Mouse (Mus musculus) kidney, postnatal 0 days (tissue): ENCODE measurements around the gene Glis2. TPM values are rescaled to one million over a fixed set of nuclear protein-coding genes. Genes with fewer than 3 reads are reported as not detected.
A peak's percentile ranks its signal among the peaks of the same experiment; 100 is the strongest.

Experiments
- ATAC-seq: fragments of 200-750 bp; cut with Nextera tagmentation; replicated peaks from 2 replicates; pipeline ENCODE4 v1.8.0; 2017; ENCODE audit warnings: low read depth, moderate number of reproducible peaks, moderate TSS enrichment, moderate library complexity; ENCODE audit not compliant: low FRiP score
- DNase-seq: peaks from one replicate; pipeline ENCODE4 v3.0.0-alpha.2; 2016; ENCODE audit warnings: low spot score
- H3K27ac ChIP-seq: fragments of 300-500 bp; sonication (generic); 2 replicates; pipeline ENCODE4 v1.5.1; 2014; ENCODE audit warnings: mild to moderate bottlenecking
- H3K27me3 ChIP-seq: fragments of 300-500 bp; sonication (generic); 2 replicates; pipeline ENCODE4 v1.6.1; 2014; ENCODE audit warnings: low read length, mixed read lengths; ENCODE audit not compliant: insufficient read depth
- H3K36me3 ChIP-seq: fragments of 300-500 bp; sonication (generic); 2 replicates; pipeline ENCODE4 v1.6.1; 2014; ENCODE audit warnings: low read length, mixed read lengths; ENCODE audit not compliant: insufficient read depth
- H3K4me1 ChIP-seq: fragments of 300-500 bp; sonication (generic); replicated peaks from 2 replicates; pipeline ENCODE4 v1.6.1; 2014; ENCODE audit warnings: antibody characterized with exemption, low read length, mixed read lengths; ENCODE audit not compliant: insufficient read depth
- H3K4me2 ChIP-seq: fragments of 300-500 bp; sonication (generic); 2 replicates; pipeline ENCODE4 v1.6.1; 2014; ENCODE audit warnings: mild to moderate bottlenecking, low read length, moderate library complexity, mixed read lengths
- H3K4me3 ChIP-seq: fragments of 300-500 bp; sonication (generic); replicated peaks from 2 replicates; pipeline ENCODE4 v1.5.1; 2014; ENCODE audit warnings: low read depth, low read length
- H3K9ac ChIP-seq: fragments of 300-500 bp; sonication (generic); 2 replicates; pipeline ENCODE4 v1.6.1; 2014; ENCODE audit warnings: low read depth, low read length
- H3K9me3 ChIP-seq: fragments of 300-500 bp; sonication (generic); replicated peaks from 2 replicates; pipeline ENCODE4 v1.6.1; 2016; ENCODE audit warnings: low read length, inconsistent platforms, mixed read lengths
- CTCF ChIP-seq: IDR thresholded peaks from 2 replicates; pipeline ENCODE4 v1.5.1; 2016; ENCODE audit warnings: antibody characterized with exemption, low read depth, mild to moderate bottlenecking, moderate library complexity
- WGBS: fragments of 180-500 bp; shearing (Covaris S2); extraction: QIAGEN DNeasy Blood & Tissue Kit; methylation state at CpG from one replicate; pipeline ENCODE4 v1.1.7; 2014; 5-methylcytosine and 5-hydroxymethylcytosine counted together
- polyA plus RNA-seq: library from polyadenylated mRNA; unstranded; fragments of >200 nt; fragmentation: Nextera tagmentation; extraction: Ambion mirVana; gene quantifications from 2 replicates; pipeline ENCODE4 v1.2.1, GENCODE M21; 2015

The Glis2 gene
- polyA plus RNA-seq, 1 experiment from 2014 or later = 74.6 TPM

GRCm38 (mm10) chr16:4595527-4595963 is 1.0 kb downstream of the Glis2 start:
- Histone ChIP-seq H3K36me3 (no peaks in the 10 kb centered on the region), H3K9ac (peak overlapping the region; percentile 97), H3K4me2 (peak overlapping the region; percentile 68), H3K4me1 (peaks cover 61% of the 10 kb centered on the region), H3K27me3 (no peaks in the 10 kb centered on the region), H3K9me3 (no peaks in the 10 kb centered on the region), H3K4me3 (peak overlapping the region; percentile 88), H3K27ac (peak overlapping the region; percentile 98)
- peak; percentile 34; the same call in 1 of the 2 replicates for TF ChIP-seq CTCF
- peak; percentile 38 for ATAC-seq
- DNase-seq = no peak
- 6% methylated on average over 5 of the region's 5 CpGs for WGBS

- 16% methylated on average over 3 of the region's 3 CpGs for WGBS
- peaks cover 65% of the 10 kb centered on the region for H3K4me1 ChIP-seq
- peak overlapping the region; percentile 88 for H3K4me3 ChIP-seq
- H3K9me3 ChIP-seq = no peaks in the 10 kb centered on the region
- ATAC-seq (no peak), DNase-seq (peak; percentile 63)
- peak overlapping the region; percentile 68 for H3K4me2 ChIP-seq
- peak overlapping the region; percentile 98 for H3K27ac ChIP-seq
- no peaks in the 10 kb centered on the region for H3K36me3 ChIP-seq
- H3K9ac ChIP-seq = peak overlapping the region; percentile 97
- no peaks in the 10 kb centered on the region for H3K27me3 ChIP-seq
- TF ChIP-seq CTCF = no peak
Measured at GRCm38 (mm10) chr16:4596141-4596728, 1.7 kb downstream of the Glis2 start.

- no peak for DNase-seq
- ATAC-seq = no peak
- peaks cover 70% of the 10 kb centered on the region for H3K4me1 ChIP-seq
- H3K4me2 ChIP-seq = peak overlapping the region; percentile 68
- no peaks in the 10 kb centered on the region for H3K9me3 ChIP-seq
- H3K36me3 ChIP-seq = no peaks in the 10 kb centered on the region
- H3K27ac ChIP-seq = peak overlapping the region; percentile 98; the same call in 1 of the 2 replicates
- no peaks in the 10 kb centered on the region for H3K27me3 ChIP-seq
- H3K4me3 ChIP-seq = peak overlapping the region; percentile 88; the same call in 1 of the 2 replicates
- no peak for TF ChIP-seq CTCF
- 46% methylated on average over 2 of the region's 2 CpGs for WGBS
- 0 out of 2 replicates have a peak overlapping the region, but pooled peaks have one; percentile 97 for H3K9ac ChIP-seq
Measured at GRCm38 (mm10) chr16:4596836-4597235, 2.3 kb downstream of the Glis2 start.

- Histone ChIP-seq H3K9ac (0 out of 2 replicates have a peak overlapping the region, but pooled peaks have one; percentile 97), H3K36me3 (no peaks in the 10 kb centered on the region), H3K4me2 (peak overlapping the region; percentile 68), H3K27ac (peak overlapping the region; percentile 31; the same call in 1 of the 2 replicates), H3K9me3 (no peaks in the 10 kb centered on the region), H3K27me3 (no peaks in the 10 kb centered on the region), H3K4me1 (peaks cover 70% of the 10 kb centered on the region), H3K4me3 (0 out of 2 replicates have a peak overlapping the region, but pooled peaks have one; percentile 3)
- WGBS = 55% methylated on average over 7 of the region's 7 CpGs
- ATAC-seq (no peak), DNase-seq (no peak)
- no peak for TF ChIP-seq CTCF
Measured at GRCm38 (mm10) chr16:4597296-4597695, 2.8 kb downstream of the Glis2 start.

- Histone ChIP-seq H3K27me3 (no peaks in the 10 kb centered on the region), H3K36me3 (no peaks in the 10 kb centered on the region), H3K9ac (0 out of 2 replicates have a peak overlapping the region, but pooled peaks have one; percentile 28), H3K4me1 (peaks cover 70% of the 10 kb centered on the region), H3K9me3 (no peaks in the 10 kb centered on the region), H3K27ac (peak overlapping the region; percentile 47), H3K4me2 (peak overlapping the region; percentile 68; the same call in 1 of the 2 replicates), H3K4me3 (no peak overlapping the region)
- no peak for TF ChIP-seq CTCF
- DNase-seq (no peak), ATAC-seq (no peak)
- WGBS = 49% methylated on average over 5 of the region's 5 CpGs
Measured at GRCm38 (mm10) chr16:4598041-4598440, 3.5 kb downstream of the Glis2 start.

DNA sequence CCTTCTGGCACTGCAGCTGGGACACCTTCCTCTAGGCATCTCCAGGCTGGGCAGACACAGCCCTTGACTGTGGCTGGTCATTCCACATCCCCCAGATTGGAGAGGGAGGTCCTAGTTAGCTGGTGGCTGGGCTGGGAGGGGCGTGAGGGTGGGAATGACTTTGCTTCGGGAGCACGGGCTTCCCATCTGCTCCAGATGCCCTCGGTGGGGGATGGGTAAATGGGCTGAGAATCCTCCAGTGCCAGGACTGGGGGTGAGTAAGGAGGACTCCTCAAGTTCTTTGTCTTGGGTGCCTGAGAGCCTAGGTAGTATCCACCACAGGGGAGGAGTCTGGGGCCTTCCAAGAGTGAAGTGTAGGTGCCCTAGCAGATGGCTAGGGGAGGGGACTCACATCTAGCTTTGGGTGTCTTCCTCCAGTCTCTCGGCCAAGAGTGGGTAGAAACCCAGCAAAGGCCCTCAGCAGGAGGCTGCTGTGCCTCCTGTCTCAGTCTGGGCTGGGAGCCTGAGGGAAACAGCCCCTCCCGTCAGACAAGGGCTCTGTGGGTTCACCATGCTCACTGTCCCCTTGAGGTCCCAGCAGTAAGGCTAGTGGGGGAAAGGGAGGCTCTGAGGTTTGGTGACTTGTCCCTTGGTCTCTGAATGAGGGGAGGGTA is 4.5 kb downstream of the Glis2 start:
- H3K4me2 ChIP-seq = peak overlapping the region; percentile 68
- no peak for DNase-seq
- H3K9ac ChIP-seq = peak overlapping the region; percentile 35; the same call in 1 of the 2 replicates
- H3K27me3 ChIP-seq = no peaks in the 10 kb centered on the region
- no peaks in the 10 kb centered on the region for H3K9me3 ChIP-seq
- no peak for ATAC-seq
- no peak overlapping the region for H3K4me3 ChIP-seq
- peaks cover 77% of the 10 kb centered on the region for H3K4me1 ChIP-seq
- H3K36me3 ChIP-seq = no peaks in the 10 kb centered on the region
- peak overlapping the region; percentile 89 for H3K27ac ChIP-seq
- TF ChIP-seq CTCF = no peak
- 25% methylated on average over 6 of the region's 6 CpGs for WGBS
